Mouse (Mus musculus) liver, adult 10 weeks (tissue): ENCODE results near the gene Mrpl21. TPM values are rescaled to one million over a fixed set of nuclear protein-coding genes. Genes with fewer than 3 reads are reported as not detected.

Experiments
- polyA plus RNA-seq: library from polyadenylated mRNA; stranded (reverse); fragments of 350-450 nt; fragmentation: Illumina TruSeq; extraction: RNeasy Lipid Tissue Mini Kit (QIAGEN cat#74804); gene quantifications from one replicate; pipeline ENCODE4 v1.2.3, GENCODE M21; 2014; ENCODE audit warnings: low read depth, low replicate concordance

The Mrpl21 gene
- 33.6 TPM for polyA plus RNA-seq

DNA sequence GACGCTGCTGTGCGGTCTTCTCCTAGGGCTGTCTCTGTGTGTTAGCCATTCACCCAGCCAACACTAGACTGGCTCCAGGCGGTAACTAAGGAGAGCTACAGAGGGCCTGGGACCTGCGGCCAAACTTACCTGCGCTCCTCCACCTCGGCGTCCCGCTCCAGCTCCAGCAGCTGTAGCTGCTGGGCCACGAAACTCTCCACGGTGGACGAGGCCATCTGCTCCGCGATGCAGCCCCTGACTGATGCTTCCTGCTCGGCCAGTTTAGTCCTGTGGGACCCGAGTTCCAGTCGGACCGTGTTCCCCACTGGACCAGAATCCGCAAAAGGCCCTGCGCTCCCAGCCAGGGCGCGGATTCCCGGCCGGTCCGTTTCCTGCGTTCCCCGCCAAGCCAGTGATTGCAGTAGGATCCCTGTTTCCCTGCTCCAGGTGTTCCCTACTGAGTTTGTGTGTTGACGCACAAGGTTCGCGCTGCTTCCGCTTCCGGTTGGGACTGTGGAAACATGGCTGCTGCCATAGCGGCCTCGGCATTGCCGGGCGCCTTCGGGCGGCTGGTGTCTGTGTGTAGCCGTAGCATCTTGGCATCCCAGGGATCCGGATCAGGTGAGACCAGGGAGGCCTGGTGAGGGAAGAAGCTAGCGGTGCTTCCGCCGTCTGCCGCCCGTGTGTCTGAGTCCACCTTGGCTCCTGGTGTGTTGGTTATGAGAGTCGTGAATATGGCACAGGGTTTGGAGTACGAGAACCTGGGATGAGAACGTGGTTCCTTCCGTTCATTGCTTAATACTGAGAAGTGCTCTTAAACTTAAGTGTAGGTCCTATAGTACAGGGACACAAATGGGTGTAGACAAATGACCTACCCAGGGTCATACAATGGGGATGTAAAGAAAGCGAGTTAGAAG, at the start of gene Mrpl21, which contains the start of gene Ighmbp2:
Gene Mrpl21, plus strand, starts transcription at position 330 of the 896 bp plus-strand sequence.
Gene Ighmbp2, minus strand, starts transcription at position 446 of the 896 bp plus-strand sequence.

GRCm38 (mm10) chr19:3322261-3322969, 39.7 kb downstream of the Mrpl21 start, which contains the start of gene Cpt1a:
Gene Cpt1a (plus strand): TSS chr19:3322334.

Other genes starting within 250 kb of the Mrpl21 start
- gene Ighmbp2, start 116 bp downstream of the Mrpl21 start, polyA plus RNA-seq: 0.24 TPM
- 118 TPM for gene Cpt1a, start 39.4 kb downstream of the Mrpl21 start, polyA plus RNA-seq
- not detected for gene Tesmin, start 106.0 kb downstream of the Mrpl21 start, polyA plus RNA-seq
- not detected for gene Gal, start 131.6 kb downstream of the Mrpl21 start, polyA plus RNA-seq